Mouse (Mus musculus) ovary, postnatal 10 days (tissue): ENCODE measurements around the gene Zfyve28.

Experiments
- DNase-seq: peaks from one replicate; pipeline ENCODE4 v3.0.0; 2022; ENCODE audit warnings: low spot score

Gene Zfyve28

DNA sequence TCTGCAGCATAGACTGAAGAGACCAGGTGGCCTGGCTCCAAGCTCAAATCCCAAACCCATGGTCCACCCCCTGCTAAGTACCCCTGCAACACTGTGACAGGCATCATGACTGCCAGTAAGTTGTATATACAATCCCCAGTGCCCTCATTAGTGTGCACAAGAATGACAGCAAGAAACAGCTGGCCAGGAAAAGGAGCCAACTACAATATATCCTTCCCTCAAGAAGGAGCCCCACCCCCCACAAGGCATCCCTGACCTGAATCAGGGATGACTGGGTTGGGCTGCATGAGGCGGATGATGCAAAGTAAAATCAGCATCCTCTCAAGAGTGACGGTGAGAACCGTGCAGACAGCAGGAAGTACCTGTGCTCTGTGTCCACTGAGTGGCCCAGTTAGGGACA, 38.2 kb downstream of the Zfyve28 start:
- no peak for DNase-seq

DNA sequence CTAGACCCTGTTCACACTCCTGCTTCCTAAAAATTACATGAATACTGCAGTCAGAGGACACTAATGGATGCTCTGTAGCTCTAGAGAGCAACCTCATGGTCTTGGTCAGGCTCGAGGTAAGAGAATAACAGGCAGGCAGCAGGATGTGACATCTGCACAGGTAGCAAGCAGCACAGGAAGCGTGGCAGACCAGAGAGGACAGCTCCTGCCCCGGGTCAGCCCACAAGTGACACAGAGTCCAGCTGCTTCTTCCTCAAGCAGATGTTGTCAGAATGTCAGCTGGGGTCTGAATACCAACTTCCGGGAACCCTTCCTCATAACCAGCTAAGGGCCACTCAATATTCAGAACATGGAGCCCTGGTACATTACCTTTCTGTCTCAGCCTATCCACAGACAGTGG, 39.1 kb downstream of the Zfyve28 start:
- no peak for DNase-seq

DNA sequence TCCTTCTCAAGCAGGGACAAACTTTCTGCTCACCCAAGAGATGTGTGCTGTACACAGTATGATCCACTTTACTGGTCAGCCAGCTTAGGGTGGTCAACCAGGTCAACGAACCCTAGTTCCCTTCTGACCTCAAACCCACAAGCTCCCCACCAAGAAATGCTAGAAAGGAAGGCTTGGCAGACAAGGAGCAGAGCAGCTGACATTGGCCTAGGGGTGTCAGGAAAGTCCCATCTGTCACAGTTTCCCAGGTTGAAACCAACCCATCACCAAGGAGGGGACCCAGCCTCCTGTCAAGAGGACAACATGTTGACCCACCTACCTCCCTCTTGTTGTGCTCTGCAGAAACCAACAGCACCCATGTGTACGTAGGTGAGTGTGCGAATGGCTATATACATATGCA, 41.8 kb downstream of the Zfyve28 start:
- DNase-seq: no peak

- DNase-seq: no peak
These were observed 45.2 kb downstream of the Zfyve28 start for GRCm38 (mm10) chr5:34243062-34243461.

GRCm38 (mm10) chr5:34242224-34242963, 45.9 kb downstream of the Zfyve28 start:
- DNase-seq: no peak

GRCm38 (mm10) chr5:34238444-34238843, 49.8 kb downstream of the Zfyve28 start:
- DNase-seq: no peak

DNA sequence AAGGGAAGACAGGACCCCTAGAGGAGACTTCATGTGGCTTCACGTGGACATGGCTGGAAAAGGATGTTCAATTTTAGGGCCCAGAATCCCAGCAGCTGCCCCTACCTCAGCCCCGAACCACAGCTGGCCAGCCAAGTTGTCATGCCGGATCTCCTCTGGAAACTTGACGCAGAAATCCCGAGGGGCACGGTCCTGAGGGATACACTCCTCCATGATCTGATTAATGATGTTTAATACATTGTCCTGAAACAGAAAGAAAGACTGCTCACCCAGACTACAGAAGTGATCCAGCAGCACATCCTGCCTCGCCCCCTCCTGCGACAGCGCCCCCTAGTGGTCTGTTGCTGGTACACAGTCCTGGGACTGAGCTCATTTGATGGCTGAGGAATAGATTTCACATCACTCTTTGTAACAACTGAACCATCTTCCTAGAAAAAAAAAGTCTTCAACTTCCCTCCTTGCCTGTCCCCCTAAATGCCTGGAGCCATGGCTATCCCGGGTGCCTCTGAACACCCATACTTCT, 52.3 kb downstream of the Zfyve28 start:
- DNase-seq: no peak

GRCm38 (mm10) chr5:34235056-34235455, 53.2 kb downstream of the Zfyve28 start:
- no peak for DNase-seq

DNA sequence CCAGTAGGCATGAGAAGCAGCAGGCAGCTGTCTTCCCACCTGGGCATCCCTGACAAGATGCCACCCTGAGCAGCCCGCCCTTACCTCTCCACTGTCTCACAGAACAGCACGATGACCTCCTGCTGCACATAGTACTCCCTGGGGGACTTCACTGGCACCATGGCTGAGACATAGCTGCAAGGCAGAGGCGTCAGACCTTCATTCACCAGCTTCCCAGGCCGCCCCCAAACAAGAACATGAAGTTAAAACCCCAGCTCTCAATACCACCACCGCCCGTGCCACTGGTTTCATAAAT, 55.1 kb downstream of the Zfyve28 start:
- no peak for DNase-seq

DNA sequence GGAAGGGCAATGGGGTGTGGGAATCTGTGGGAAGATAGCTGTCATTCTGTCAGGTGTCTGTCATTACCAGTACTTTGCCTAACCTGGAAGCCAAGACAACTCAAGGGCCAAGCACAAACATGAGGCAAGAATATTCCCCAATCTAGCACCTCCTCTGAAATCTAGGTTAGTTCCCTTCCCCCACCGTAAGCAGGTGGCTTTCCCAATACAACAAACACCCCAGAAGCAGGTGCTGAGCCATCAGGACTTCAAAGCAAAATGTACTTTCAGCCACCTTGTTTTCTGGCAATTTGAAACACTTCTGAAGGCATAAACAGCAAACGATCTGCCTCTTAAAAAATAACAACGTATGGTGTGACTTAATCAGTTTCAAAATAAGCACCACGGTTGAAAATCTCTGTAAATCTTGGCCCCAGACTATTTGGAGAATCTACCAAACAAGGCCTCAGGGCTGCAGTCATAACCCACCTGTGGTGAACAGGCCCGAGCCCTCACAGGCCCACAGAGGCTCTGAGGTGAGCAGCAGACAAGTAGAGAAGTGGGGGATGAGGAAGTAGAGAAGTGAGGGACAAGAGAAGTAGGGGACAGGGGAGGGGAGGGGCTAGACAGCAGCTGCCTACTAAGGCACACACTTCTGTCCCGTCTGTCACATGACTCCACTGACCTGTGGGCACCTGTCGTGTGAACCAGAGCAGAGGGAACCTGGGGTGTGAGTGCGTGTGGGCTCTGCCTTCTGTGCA, 55.6 kb downstream of the Zfyve28 start:
- no peak for DNase-seq

DNA sequence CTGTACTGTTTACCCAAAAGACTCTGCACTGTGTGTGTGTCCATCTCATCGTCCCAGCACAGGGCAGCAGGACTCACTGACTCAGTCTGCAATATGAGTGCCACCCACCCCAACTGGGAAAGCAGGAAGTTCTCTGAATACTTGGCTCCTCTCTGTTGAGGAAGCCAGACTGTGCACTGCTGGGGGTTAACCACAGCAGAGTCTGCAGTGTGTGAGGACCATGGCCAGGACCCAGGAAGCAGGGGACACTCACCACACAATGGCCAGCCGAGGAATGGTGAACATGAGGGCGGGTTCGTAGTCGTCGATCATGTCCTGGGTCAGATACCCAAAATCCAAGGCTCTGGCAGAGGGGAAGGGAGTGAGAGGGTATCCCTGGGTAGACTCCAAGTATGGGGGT, 56.3 kb downstream of the Zfyve28 start:
- no peak for DNase-seq

- DNase-seq: no peak
These were observed 57.4 kb downstream of the Zfyve28 start for GRCm38 (mm10) chr5:34230599-34231485.

- DNase-seq: no peak
These were observed 58.7 kb downstream of the Zfyve28 start for GRCm38 (mm10) chr5:34229503-34229902.

GRCm38 (mm10) chr5:34225516-34225915, 62.7 kb downstream of the Zfyve28 start:
- no peak for DNase-seq

DNA sequence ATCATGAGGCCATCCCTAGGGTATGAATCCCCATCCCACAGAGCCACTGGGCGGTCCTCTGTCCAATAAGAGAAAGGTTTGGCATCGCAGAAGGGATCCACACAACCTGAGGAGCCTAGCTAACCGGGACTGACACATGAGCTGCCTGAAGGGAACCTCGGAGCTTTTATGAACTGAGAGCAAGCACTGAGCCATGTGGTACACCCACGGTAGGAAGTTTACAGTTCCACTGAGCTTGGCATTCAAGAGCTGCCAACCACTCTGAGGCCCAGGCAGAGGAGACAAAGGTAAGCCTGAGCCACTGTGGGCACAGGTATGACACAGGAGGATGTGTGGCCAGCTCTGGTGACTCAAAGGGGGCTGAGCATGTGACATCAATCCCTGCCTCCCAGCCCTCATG, 63.7 kb downstream of the Zfyve28 start:
- no peak for DNase-seq

DNA sequence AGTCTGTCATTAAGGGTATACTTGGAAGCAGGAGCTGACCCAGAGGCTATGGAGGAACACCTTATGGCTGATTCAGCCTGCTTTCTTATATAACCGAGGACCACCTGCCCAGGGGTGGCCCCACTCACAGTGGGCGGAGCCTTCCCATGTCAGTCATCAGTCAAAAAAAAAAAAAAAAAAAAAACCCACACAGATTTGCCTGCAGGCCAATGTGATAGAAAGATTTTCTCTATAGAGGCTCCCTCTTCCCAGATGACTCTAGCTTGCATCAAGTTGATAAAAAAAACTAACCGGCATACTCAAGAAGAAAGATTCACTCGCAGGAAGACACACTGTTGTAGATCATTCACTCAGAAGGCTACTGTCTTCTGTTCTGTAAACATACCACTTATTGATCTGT, 68.2 kb downstream of the Zfyve28 start:
- no peak for DNase-seq

GRCm38 (mm10) chr5:34218672-34219071, 69.6 kb downstream of the Zfyve28 start:
- DNase-seq: no peak

DNA sequence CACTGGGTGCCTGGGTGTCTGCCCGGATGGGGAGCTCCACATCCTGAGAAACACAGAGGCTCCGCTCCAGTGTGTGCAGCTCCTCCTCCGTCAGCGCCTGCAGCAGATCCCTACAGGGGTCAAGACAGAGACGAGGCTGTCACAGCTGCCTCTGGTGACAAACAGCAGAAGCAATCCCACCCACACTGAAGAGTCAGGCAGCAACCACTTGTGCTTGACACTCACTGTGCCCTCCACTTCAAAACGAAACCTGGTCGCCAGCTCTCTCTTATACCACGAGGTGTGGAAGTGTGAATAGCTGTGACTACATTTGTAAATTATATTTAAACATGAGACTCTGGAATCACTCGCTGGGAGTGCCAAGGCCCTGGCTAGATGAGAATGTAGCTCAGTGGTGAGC, 70.5 kb downstream of the Zfyve28 start:
- no peak for DNase-seq

- DNase-seq: no peak
These were observed 72.2 kb downstream of the Zfyve28 start for GRCm38 (mm10) chr5:34216025-34216424.

GRCm38 (mm10) chr5:34213659-34214058, 74.6 kb downstream of the Zfyve28 start:
- no peak for DNase-seq

DNA sequence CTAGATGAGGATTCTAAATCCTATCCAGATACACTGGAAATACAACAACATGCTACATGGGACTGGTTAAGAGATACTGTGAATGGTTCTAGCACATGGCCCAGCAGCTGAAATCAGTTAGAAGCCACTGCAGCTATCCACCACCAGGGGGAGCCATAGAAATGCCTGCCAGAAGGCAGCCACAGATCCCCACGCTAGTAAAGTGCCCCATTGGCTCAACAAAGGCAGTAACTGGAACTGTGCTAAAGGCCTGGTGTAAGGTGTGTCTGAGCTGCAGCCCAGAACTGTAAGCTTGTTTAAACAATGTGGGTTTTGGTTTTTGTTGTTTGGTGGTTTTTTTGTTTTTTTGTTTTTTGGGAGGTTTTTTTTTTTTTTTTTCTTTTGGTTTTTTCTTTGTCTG, 78.0 kb downstream of the Zfyve28 start:
- peak; percentile 30 for DNase-seq

DNA sequence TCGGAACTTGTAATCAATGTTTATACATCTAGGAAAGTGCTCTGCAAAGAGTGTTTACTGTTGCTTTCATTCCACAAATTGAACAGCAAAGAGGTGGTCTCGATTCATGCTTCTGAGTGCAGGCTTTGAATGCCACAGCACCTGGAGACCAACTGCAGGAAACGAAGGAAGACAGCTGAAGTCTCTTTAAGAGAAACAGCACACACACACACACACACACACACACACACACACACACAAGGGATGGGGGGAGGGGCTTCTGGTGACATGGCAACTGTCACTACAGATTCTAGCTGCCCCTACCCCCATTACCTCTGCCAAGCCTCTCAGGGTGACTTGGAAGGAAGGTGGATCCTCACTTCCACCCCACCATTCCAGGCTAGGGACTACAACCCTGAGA, 80.7 kb downstream of the Zfyve28 start:
- no peak for DNase-seq

- no peak for DNase-seq
These were observed 82.5 kb downstream of the Zfyve28 start for GRCm38 (mm10) chr5:34205788-34206187.
